Mouse (Mus musculus) liver, adult 2 months (tissue): ENCODE measurements at regions not wholly inside any gene's neighbourhood (a gene's known extent, or its start where the extent isn't known, plus 50 kb on each side); places are given as distances from the start of the nearest gene placed in this dataset.

Source experiments
- DNase-seq: peaks from one replicate; pipeline ENCODE4 v3.0.0-alpha.2; 2011; ENCODE audit warnings: low read depth, low spot score; ENCODE audit errors: extremely low read depth
- H3K27ac ChIP-seq: fragments of 200-500 bp; replicated peaks from 2 replicates; pipeline ENCODE4 v1.5.1; 2012; ENCODE audit warnings: low read depth, mild to moderate bottlenecking, control low read depth, inconsistent platforms, low read length; ENCODE audit not compliant: insufficient read depth
- H3K27me3 ChIP-seq: fragments of 200-500 bp; 2 replicates; pipeline ENCODE4 v1.6.1; 2012; ENCODE audit warnings: mild to moderate bottlenecking, moderate library complexity, low read length, inconsistent platforms; ENCODE audit not compliant: control insufficient read depth, insufficient read depth
- H3K36me3 ChIP-seq: fragments of 200-500 bp; 2 replicates; pipeline ENCODE4 v1.6.1; 2012; ENCODE audit warnings: low read length, inconsistent platforms; ENCODE audit not compliant: control insufficient read depth, insufficient read depth
- H3K4me1 ChIP-seq: fragments of 200-500 bp; 2 replicates; pipeline ENCODE4 v1.6.1; 2011; ENCODE audit warnings: low read length; ENCODE audit not compliant: control insufficient read depth, insufficient read depth
- H3K4me3 ChIP-seq: fragments of 200-500 bp; 2 replicates; pipeline ENCODE4 v1.5.1; 2011; ENCODE audit warnings: low read depth, mild to moderate bottlenecking, control low read depth, low read length, moderate library complexity; ENCODE audit not compliant: insufficient read depth
- H3K79me2 ChIP-seq: fragments of 200-500 bp; 2 replicates; pipeline ENCODE4 v1.6.1; 2012; ENCODE audit warnings: inconsistent platforms, mild to moderate bottlenecking, low read length, moderate library complexity; ENCODE audit not compliant: control insufficient read depth, insufficient read depth
- H3K9ac ChIP-seq: fragments of 200-500 bp; 2 replicates; pipeline ENCODE4 v1.6.1; 2012; ENCODE audit warnings: low read depth, mild to moderate bottlenecking, control low read depth, inconsistent platforms, low read length
- CTCF ChIP-seq: fragments of 200-500 bp; IDR thresholded peaks from 2 replicates; pipeline ENCODE4 v1.5.1; 2011; ENCODE audit warnings: low read depth, low read length, control low read depth
- POLR2A ChIP-seq: fragments of 200-500 bp; IDR thresholded peaks from 2 replicates; pipeline ENCODE4 v1.6.1; 2011; ENCODE audit warnings: low read length, control low read depth; ENCODE audit not compliant: insufficient read depth; ENCODE audit errors: extremely low read depth
- WGBS: fragments of 180-500 bp; shearing (Covaris S2); methylation state at CpG from one replicate; pipeline ENCODE4 v1.1.7; 2018; 5-methylcytosine and 5-hydroxymethylcytosine counted together

DNA sequence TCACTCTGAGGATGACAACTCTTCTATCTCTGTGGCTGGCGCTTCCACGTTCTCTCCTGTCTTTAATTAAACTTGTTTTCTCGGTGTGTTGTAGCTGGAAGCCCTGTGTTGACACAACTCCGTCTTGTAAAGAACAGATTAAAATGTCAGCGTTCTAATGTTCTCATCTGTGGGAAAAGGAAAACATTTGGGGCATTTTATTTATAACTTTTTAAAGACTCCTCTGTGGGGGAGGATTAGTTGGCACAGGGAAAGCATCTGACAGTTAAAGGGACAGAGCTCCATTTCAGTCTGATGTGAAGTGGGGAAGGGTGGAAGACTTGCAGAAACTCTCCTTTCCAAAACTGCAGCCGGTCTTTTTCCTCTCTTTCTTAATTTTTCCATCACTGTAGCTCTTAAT lies 388.1 kb upstream of the Pmfbp1 start:
- 37% methylated on average over 6 of the region's 6 CpGs for WGBS
- Histone ChIP-seq H3K4me1 (no peaks in the 10 kb centered on the region), H3K27me3 (no peaks in the 10 kb centered on the region), H3K27ac (no peak overlapping the region), H3K9ac (no peak overlapping the region), H3K79me2 (no peaks in the 10 kb centered on the region), H3K36me3 (no peaks in the 10 kb centered on the region), H3K4me3 (no peak overlapping the region)
- no peak for TF ChIP-seq CTCF
- TF ChIP-seq POLR2A: no peak
- DNase-seq: peak; percentile 17

GRCm38 (mm10) chr8:109106971-109107370 lies 386.9 kb upstream of the Pmfbp1 start:
- no peaks in the 10 kb centered on the region for H3K4me1 ChIP-seq
- no peak for DNase-seq
- no peak overlapping the region for H3K27ac ChIP-seq
- no peak for TF ChIP-seq CTCF
- TF ChIP-seq POLR2A: no peak
- 81% methylated on average over 9 of the region's 9 CpGs for WGBS
- H3K27me3 ChIP-seq: no peaks in the 10 kb centered on the region
- H3K4me3 ChIP-seq: no peak overlapping the region
- no peak overlapping the region for H3K9ac ChIP-seq
- no peaks in the 10 kb centered on the region for H3K79me2 ChIP-seq
- no peaks in the 10 kb centered on the region for H3K36me3 ChIP-seq

GRCm38 (mm10) chr8:109107762-109108161 lies 386.1 kb upstream of the Pmfbp1 start:
- H3K79me2 ChIP-seq: no peaks in the 10 kb centered on the region
- TF ChIP-seq POLR2A: no peak
- 68% methylated on average over 12 of the region's 12 CpGs for WGBS
- peak; percentile 8 for DNase-seq
- no peaks in the 10 kb centered on the region for H3K4me1 ChIP-seq
- H3K27ac ChIP-seq: no peak overlapping the region
- no peaks in the 10 kb centered on the region for H3K36me3 ChIP-seq
- H3K27me3 ChIP-seq: no peaks in the 10 kb centered on the region
- H3K4me3 ChIP-seq: no peak overlapping the region
- H3K9ac ChIP-seq: no peak overlapping the region

DNA sequence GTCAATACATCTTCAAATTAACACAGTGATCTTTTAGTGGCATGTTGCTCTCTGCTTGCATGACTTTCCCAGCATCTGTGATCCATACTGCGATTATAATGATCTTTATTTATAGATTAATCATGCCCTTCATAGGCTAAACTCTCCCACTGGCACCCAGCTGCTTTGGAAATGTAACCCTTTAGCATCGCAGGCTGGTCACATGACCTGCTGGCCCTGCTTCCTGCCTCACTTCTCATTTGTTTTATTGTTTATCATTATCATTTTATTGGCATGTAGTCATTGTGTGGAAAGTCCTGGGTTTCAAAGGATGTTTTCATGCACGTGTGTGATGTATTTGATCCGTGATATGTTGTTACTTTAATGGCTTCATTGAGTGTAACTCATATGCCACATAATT lies 384.4 kb upstream of the Pmfbp1 start:
- Histone ChIP-seq H3K36me3 (no peaks in the 10 kb centered on the region), H3K9ac (no peak overlapping the region), H3K4me1 (no peaks in the 10 kb centered on the region), H3K27me3 (no peaks in the 10 kb centered on the region), H3K27ac (no peak overlapping the region), H3K4me3 (no peak overlapping the region), H3K79me2 (no peaks in the 10 kb centered on the region)
- TF ChIP-seq POLR2A (no peak), CTCF (no peak)
- WGBS: 85% methylated on average over 4 of the region's 4 CpGs
- DNase-seq: no peak

DNA sequence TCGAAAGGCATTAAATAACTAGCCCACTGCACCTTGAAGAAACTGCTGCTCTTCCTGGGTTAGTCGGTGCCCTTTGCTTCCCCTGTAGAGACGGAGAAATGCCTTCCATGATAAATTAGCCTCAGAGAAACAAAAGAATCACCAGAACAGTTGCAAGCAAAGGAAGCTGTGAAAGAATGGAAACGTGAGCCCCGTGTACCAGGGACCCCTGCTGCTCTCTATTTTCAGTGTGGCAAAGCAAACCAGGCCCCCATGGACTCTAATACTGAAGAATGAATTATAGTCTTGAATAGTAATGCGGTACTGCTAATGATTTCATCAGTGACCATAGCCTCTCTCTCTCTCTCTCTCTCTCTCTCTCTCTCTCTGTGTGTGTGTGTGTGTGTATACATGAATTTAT lies 372.1 kb upstream of the Pmfbp1 start:
- Histone ChIP-seq H3K27ac (no peak overlapping the region), H3K79me2 (no peaks in the 10 kb centered on the region), H3K36me3 (no peaks in the 10 kb centered on the region), H3K4me1 (no peaks in the 10 kb centered on the region), H3K4me3 (no peak overlapping the region), H3K27me3 (no peaks in the 10 kb centered on the region), H3K9ac (no peak overlapping the region)
- TF ChIP-seq CTCF: no peak
- TF ChIP-seq POLR2A: no peak
- DNase-seq: no peak
- WGBS: 72% methylated on average over 6 of the region's 6 CpGs

- no peaks in the 10 kb centered on the region for H3K4me1 ChIP-seq
- no peak overlapping the region for H3K9ac ChIP-seq
- no peak for DNase-seq
- H3K79me2 ChIP-seq: no peaks in the 10 kb centered on the region
- 84% methylated on average over 8 of the region's 8 CpGs for WGBS
- H3K27ac ChIP-seq: no peak overlapping the region
- no peak for TF ChIP-seq CTCF
- TF ChIP-seq POLR2A: no peak
- no peak overlapping the region for H3K4me3 ChIP-seq
- no peaks in the 10 kb centered on the region for H3K27me3 ChIP-seq
- no peaks in the 10 kb centered on the region for H3K36me3 ChIP-seq
These were observed 351.2 kb upstream of the Pmfbp1 start for GRCm38 (mm10) chr8:109142495-109143158.
